Mouse (Mus musculus): ENCODE data around the gene Rfx2. TPM values are rescaled to one million over a fixed set of nuclear protein-coding genes. Genes with fewer than 3 reads are reported as not detected.

Gene Rfx2
- polyA plus RNA-seq, 1 experiment from 2014 or later: 3.3 TPM

- no peaks in the 10 kb centered on the region for H3K4me1 ChIP-seq (replicated peaks; ENCODE audit: control insufficient read depth, insufficient read depth)
- ATAC-seq (ENCODE audit: low FRiP score, low TSS enrichment): peak; percentile 57; the same call in 1 of the 2 replicates
- WGBS: 31% methylated on average over 7 of the region's 7 CpGs
- H3K36me3 ChIP-seq (ENCODE audit: control insufficient read depth, insufficient read depth, low read length): no peaks in the 10 kb centered on the region
- no peak overlapping the region for H3K4me3 ChIP-seq (ENCODE audit: low read depth, low read length)
- H3K4me2 ChIP-seq (replicated peaks; ENCODE audit: low read depth): no peak overlapping the region
- no peaks in the 10 kb centered on the region for H3K27me3 ChIP-seq (ENCODE audit: control insufficient read depth, insufficient read depth, low read length)
- no peak overlapping the region for H3K9ac ChIP-seq (ENCODE audit: low read length)
- TF ChIP-seq CTCF (IDR thresholded peaks at IDR 0.05; ENCODE audit: low read depth): no peak
- TF ChIP-seq EP300 (optimal IDR thresholded peaks at IDR 0.05): no peak
- peak overlapping the region; percentile 80; the same call in 1 of the 2 replicates for H3K27ac ChIP-seq (replicated peaks)
- DNase-seq (ENCODE audit: low spot score): peak; percentile 25
- H3K9me3 ChIP-seq (ENCODE audit: control insufficient read depth, low read length): no peaks in the 10 kb centered on the region
These were observed 28.1 kb upstream of the Rfx2 start for GRCm38 (mm10) chr17:56858922-56859321.

GRCm38 (mm10) chr17:56858216-56858615, 27.4 kb upstream of the Rfx2 start:
- TF ChIP-seq CTCF (IDR thresholded peaks at IDR 0.05; ENCODE audit: low read depth) (peak; percentile 91), EP300 (optimal IDR thresholded peaks at IDR 0.05) (no peak)
- H3K27me3 ChIP-seq (ENCODE audit: control insufficient read depth, insufficient read depth, low read length): no peaks in the 10 kb centered on the region
- DNase-seq (ENCODE audit: low spot score) (peak; percentile 76), ATAC-seq (ENCODE audit: low FRiP score, low TSS enrichment) (peak; percentile 58; the same call in 1 of the 2 replicates)
- H3K36me3 ChIP-seq (ENCODE audit: control insufficient read depth, insufficient read depth, low read length): no peaks in the 10 kb centered on the region
- no peak overlapping the region for H3K9ac ChIP-seq (ENCODE audit: low read length)
- no peaks in the 10 kb centered on the region for H3K9me3 ChIP-seq (ENCODE audit: control insufficient read depth, low read length)
- peak overlapping the region; percentile 80 for H3K27ac ChIP-seq (replicated peaks)
- no peak overlapping the region for H3K4me2 ChIP-seq (replicated peaks; ENCODE audit: low read depth)
- WGBS: 51% methylated on average over 4 of the region's 4 CpGs
- H3K4me3 ChIP-seq (ENCODE audit: low read depth, low read length): no peak overlapping the region
- H3K4me1 ChIP-seq (replicated peaks; ENCODE audit: control insufficient read depth, insufficient read depth): no peaks in the 10 kb centered on the region

GRCm38 (mm10) chr17:56855421-56855820, 24.6 kb upstream of the Rfx2 start:
- Histone ChIP-seq H3K27me3 (ENCODE audit: control insufficient read depth, insufficient read depth, low read length) (no peaks in the 10 kb centered on the region), H3K9ac (ENCODE audit: low read length) (no peak overlapping the region), H3K36me3 (ENCODE audit: control insufficient read depth, insufficient read depth, low read length) (no peaks in the 10 kb centered on the region), H3K4me2 (replicated peaks; ENCODE audit: low read depth) (no peak overlapping the region), H3K27ac (replicated peaks) (no peak overlapping the region), H3K4me3 (ENCODE audit: low read depth, low read length) (no peak overlapping the region), H3K4me1 (replicated peaks; ENCODE audit: control insufficient read depth, insufficient read depth) (no peaks in the 10 kb centered on the region), H3K9me3 (ENCODE audit: control insufficient read depth, low read length) (no peaks in the 10 kb centered on the region)
- WGBS: 82% methylated on average over 3 of the region's 3 CpGs
- DNase-seq (ENCODE audit: low spot score) (no peak), ATAC-seq (ENCODE audit: low FRiP score, low TSS enrichment) (no peak)
- TF ChIP-seq EP300 (optimal IDR thresholded peaks at IDR 0.05) (no peak), CTCF (IDR thresholded peaks at IDR 0.05; ENCODE audit: low read depth) (no peak)

- Histone ChIP-seq H3K9me3 (ENCODE audit: control insufficient read depth, low read length) (no peaks in the 10 kb centered on the region), H3K9ac (ENCODE audit: low read length) (no peak overlapping the region), H3K4me1 (replicated peaks; ENCODE audit: control insufficient read depth, insufficient read depth) (no peaks in the 10 kb centered on the region), H3K27me3 (ENCODE audit: control insufficient read depth, insufficient read depth, low read length) (no peaks in the 10 kb centered on the region), H3K4me2 (replicated peaks; ENCODE audit: low read depth) (no peak overlapping the region), H3K27ac (replicated peaks) (no peak overlapping the region), H3K4me3 (ENCODE audit: low read depth, low read length) (no peak overlapping the region), H3K36me3 (ENCODE audit: control insufficient read depth, insufficient read depth, low read length) (no peaks in the 10 kb centered on the region)
- TF ChIP-seq CTCF (IDR thresholded peaks at IDR 0.05; ENCODE audit: low read depth): no peak
- no peak for TF ChIP-seq EP300 (optimal IDR thresholded peaks at IDR 0.05)
- DNase-seq (ENCODE audit: low spot score) (no peak), ATAC-seq (ENCODE audit: low FRiP score, low TSS enrichment) (no peak)
- WGBS: 67% methylated on average over 3 of the region's 3 CpGs
These were observed 20.4 kb upstream of the Rfx2 start for GRCm38 (mm10) chr17:56851167-56851566.

DNA sequence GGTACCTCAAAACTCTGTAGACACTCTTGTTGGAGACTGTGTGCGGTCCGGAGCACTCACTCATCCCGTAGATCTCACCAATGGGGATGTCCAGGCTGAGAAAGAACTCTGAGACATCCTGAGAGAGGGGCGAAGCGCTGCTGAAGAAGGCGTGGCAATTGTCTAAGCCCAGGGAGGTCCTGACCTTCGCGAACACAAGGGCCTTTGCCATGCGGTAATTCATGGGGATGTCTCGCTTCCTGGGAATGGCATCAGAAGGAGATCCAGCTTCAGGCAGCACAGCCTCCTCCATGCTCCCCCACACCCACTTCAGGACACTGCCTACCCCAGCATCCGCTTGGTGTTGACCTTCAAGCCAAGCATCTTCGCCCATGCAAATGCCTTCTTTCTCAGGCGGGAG, 18.9 kb upstream of the Rfx2 start:
- WGBS: 76% methylated on average over 13 of the region's 13 CpGs

DNA sequence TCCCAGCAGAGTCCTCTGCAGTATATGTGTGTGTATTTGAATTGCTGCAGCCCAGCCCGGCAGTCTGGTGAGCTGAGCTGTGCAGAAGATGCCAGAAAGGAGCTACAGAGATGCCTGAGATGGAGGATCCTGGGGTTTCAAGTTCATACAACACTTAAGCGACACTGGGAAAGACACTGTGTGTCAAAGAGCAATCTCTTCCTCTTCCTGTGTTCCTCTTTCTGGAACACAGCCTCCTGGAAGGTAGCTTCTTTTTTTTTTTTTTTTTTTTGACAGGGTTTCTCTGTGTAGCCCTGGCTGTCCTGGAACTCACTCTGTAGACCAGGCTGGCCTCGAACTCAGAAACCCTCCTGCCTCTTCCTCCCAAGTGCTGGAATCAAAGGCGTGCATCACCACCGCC, 18.0 kb upstream of the Rfx2 start:
- no peak overlapping the region for H3K27ac ChIP-seq (replicated peaks)
- WGBS: 80% methylated on average over 5 of the region's 5 CpGs
- no peak for DNase-seq (ENCODE audit: low spot score)

More for the DNA sequence above, 18.9 kb upstream of the Rfx2 start:
- H3K4me3 ChIP-seq (ENCODE audit: low read depth, low read length): no peak overlapping the region
- no peaks in the 10 kb centered on the region for H3K4me1 ChIP-seq (replicated peaks; ENCODE audit: control insufficient read depth, insufficient read depth)
- H3K27me3 ChIP-seq (ENCODE audit: control insufficient read depth, insufficient read depth, low read length): no peaks in the 10 kb centered on the region
- H3K27ac ChIP-seq (replicated peaks): no peak overlapping the region
- no peak for TF ChIP-seq CTCF (IDR thresholded peaks at IDR 0.05; ENCODE audit: low read depth)
- TF ChIP-seq EP300 (optimal IDR thresholded peaks at IDR 0.05): no peak
- H3K4me2 ChIP-seq (replicated peaks; ENCODE audit: low read depth): no peak overlapping the region
- no peak for DNase-seq (ENCODE audit: low spot score)
- H3K9ac ChIP-seq (ENCODE audit: low read length): no peak overlapping the region
- H3K36me3 ChIP-seq (ENCODE audit: control insufficient read depth, insufficient read depth, low read length): no peaks in the 10 kb centered on the region
- no peak for ATAC-seq (ENCODE audit: low FRiP score, low TSS enrichment)
- no peaks in the 10 kb centered on the region for H3K9me3 ChIP-seq (ENCODE audit: control insufficient read depth, low read length)

More for the DNA sequence above, 18.0 kb upstream of the Rfx2 start:
- no peaks in the 10 kb centered on the region for H3K27me3 ChIP-seq (ENCODE audit: control insufficient read depth, insufficient read depth, low read length)
- TF ChIP-seq CTCF (IDR thresholded peaks at IDR 0.05; ENCODE audit: low read depth) (no peak), EP300 (optimal IDR thresholded peaks at IDR 0.05) (no peak)
- ATAC-seq (ENCODE audit: low FRiP score, low TSS enrichment): no peak
- H3K4me2 ChIP-seq (replicated peaks; ENCODE audit: low read depth): no peak overlapping the region
- H3K9ac ChIP-seq (ENCODE audit: low read length): no peak overlapping the region
- no peak overlapping the region for H3K4me3 ChIP-seq (ENCODE audit: low read depth, low read length)
- H3K4me1 ChIP-seq (replicated peaks; ENCODE audit: control insufficient read depth, insufficient read depth): no peaks in the 10 kb centered on the region
- H3K9me3 ChIP-seq (ENCODE audit: control insufficient read depth, low read length): no peaks in the 10 kb centered on the region
- no peaks in the 10 kb centered on the region for H3K36me3 ChIP-seq (ENCODE audit: control insufficient read depth, insufficient read depth, low read length)
